Mouse (Mus musculus): Measurements from ENCODE around the gene Fbxo44.

GRCm38 (mm10) chr4:148140098-148141011 is 19.9 kb downstream of the Fbxo44 start:
- TF ChIP-seq USF1 (IDR thresholded peaks at IDR 0.05; ENCODE audit: low read depth): no peak
- peak; percentile 73 for TF ChIP-seq POLR2A (IDR thresholded peaks at IDR 0.05; ENCODE audit: insufficient read length, low read depth)
- no peak for TF ChIP-seq MAX (IDR thresholded peaks at IDR 0.05; ENCODE audit: low read depth)
- no peak for TF ChIP-seq E2F4 (IDR thresholded peaks at IDR 0.05; ENCODE audit: insufficient read depth)
- TF ChIP-seq CEBPB (IDR thresholded peaks at IDR 0.05; ENCODE audit: insufficient read depth, poor library complexity, severe bottlenecking): no peak
- TF ChIP-seq TCF12 (IDR thresholded peaks at IDR 0.05; ENCODE audit: insufficient read depth, poor library complexity, severe bottlenecking): no peak
- TF ChIP-seq POLR2AphosphoS2 (IDR thresholded peaks at IDR 0.05; ENCODE audit: insufficient read length, low read depth): peak; percentile 32
- TF ChIP-seq SRF (IDR thresholded peaks at IDR 0.05; ENCODE audit: control insufficient read depth, insufficient read length, low read depth): no peak
- no peak for TF ChIP-seq MYOD1 (IDR thresholded peaks at IDR 0.05; ENCODE audit: control insufficient read depth in 1 of 3, insufficient read length in 2 of 3, low read depth in 2 of 3)
- TF ChIP-seq REST (IDR thresholded peaks at IDR 0.05; ENCODE audit: insufficient read depth, insufficient read length): no peak
- TF ChIP-seq MYOG (IDR thresholded peaks at IDR 0.05; ENCODE audit: control insufficient read depth in 1 of 3, insufficient read depth in 1 of 3, insufficient read length in 2 of 3, low read depth in 2 of 3): no peak
- TF ChIP-seq TCF3 (IDR thresholded peaks at IDR 0.05; ENCODE audit: insufficient read length, low read depth): no peak

Data from myocyte (in vitro differentiated cells).